Mouse (Mus musculus) hindbrain, embryonic 11.5 days (tissue): Measurements from ENCODE around the gene Nrip1. TPM values are rescaled to one million over a fixed set of nuclear protein-coding genes. Genes with fewer than 3 reads are reported as not detected.
A peak's percentile ranks its signal among the peaks of the same experiment; 100 is the strongest.

Experiments
- ATAC-seq: fragments of 200-750 bp; cut with Nextera tagmentation; 2 replicates; pipeline ENCODE4 v1.8.0; 2017; ENCODE audit warnings: mild to moderate bottlenecking, moderate TSS enrichment, moderate library complexity; ENCODE audit not compliant: low FRiP score
- DNase-seq: peaks from one replicate; pipeline ENCODE4 v3.0.0-alpha.2; 2015; ENCODE audit warnings: low spot score
- H3K27ac ChIP-seq: fragments of 300-500 bp; sonication (generic); 2 replicates; pipeline ENCODE4 v1.5.1; 2014; ENCODE audit warnings: mild to moderate bottlenecking, low read depth, low read length
- H3K27me3 ChIP-seq: fragments of 300-500 bp; sonication (generic); 2 replicates; pipeline ENCODE4 v1.6.1; 2014; ENCODE audit warnings: mild to moderate bottlenecking, low read length, moderate library complexity, mixed read lengths; ENCODE audit not compliant: control insufficient read depth, insufficient read depth
- H3K36me3 ChIP-seq: fragments of 300-500 bp; sonication (generic); 2 replicates; pipeline ENCODE4 v1.6.1; 2014; ENCODE audit warnings: mild to moderate bottlenecking, low read length, moderate library complexity, mixed read lengths; ENCODE audit not compliant: control insufficient read depth, insufficient read depth
- H3K4me1 ChIP-seq: fragments of 300-500 bp; sonication (generic); replicated peaks from 2 replicates; pipeline ENCODE4 v1.6.1; 2014; ENCODE audit warnings: low read length, mixed read lengths; ENCODE audit not compliant: control insufficient read depth, insufficient read depth
- H3K4me2 ChIP-seq: fragments of 300-500 bp; sonication (generic); replicated peaks from 2 replicates; pipeline ENCODE4 v1.6.1; 2014; ENCODE audit warnings: mild to moderate bottlenecking, low read depth, low read length
- H3K4me3 ChIP-seq: fragments of 300-500 bp; sonication (generic); 2 replicates; pipeline ENCODE4 v1.5.1; 2014; ENCODE audit warnings: low read depth, low read length
- H3K9ac ChIP-seq: fragments of 300-500 bp; sonication (generic); 2 replicates; pipeline ENCODE4 v1.6.1; 2014; ENCODE audit warnings: low read depth, low read length
- H3K9me3 ChIP-seq: fragments of 300-500 bp; sonication (generic); 2 replicates; pipeline ENCODE4 v1.6.1; 2016; ENCODE audit warnings: low read length; ENCODE audit not compliant: control insufficient read depth
- WGBS: fragments of 180-500 bp; shearing (Covaris S2); extraction: QIAGEN DNeasy Blood & Tissue Kit; methylation state at CpG from one replicate; pipeline ENCODE4 v1.1.7; 2014; 5-methylcytosine and 5-hydroxymethylcytosine counted together
- polyA plus RNA-seq: library from polyadenylated mRNA; unstranded; fragments of >200 nt; fragmentation: Nextera tagmentation; extraction: Ambion mirVana; gene quantifications from 2 replicates; pipeline ENCODE4 v1.2.1, GENCODE M21; 2014

The Nrip1 gene
- polyA plus RNA-seq, 1 experiment from 2014 or later: 35.5 TPM

DNA sequence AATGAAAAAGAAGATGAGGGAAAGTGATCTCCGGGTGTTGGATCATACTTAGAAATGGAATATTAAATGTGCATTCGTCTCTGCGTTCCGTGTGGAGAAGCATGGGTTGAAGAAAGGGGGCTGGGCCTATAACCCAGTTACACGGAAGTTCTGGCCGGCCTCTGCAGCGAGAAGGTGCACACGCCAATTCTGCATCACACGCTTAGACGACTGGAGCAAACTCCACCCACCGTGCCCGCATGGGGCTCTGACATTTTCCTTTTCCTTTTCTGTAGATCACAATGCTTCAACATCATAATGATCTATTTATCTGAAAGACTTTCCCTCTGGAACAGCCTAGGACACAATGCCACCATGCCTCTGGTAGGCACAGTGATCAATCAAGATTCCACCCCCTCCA lies 16.5 kb downstream of the Nrip1 start:
- no peak overlapping the region for H3K4me2 ChIP-seq
- WGBS: 89% methylated on average over 12 of the region's 12 CpGs
- DNase-seq (no peak), ATAC-seq (no peak)
- no peak overlapping the region for H3K27ac ChIP-seq
- H3K4me1 ChIP-seq: no peaks in the 10 kb centered on the region
- H3K4me3 ChIP-seq: no peak overlapping the region
- H3K36me3 ChIP-seq: no peaks in the 10 kb centered on the region
- no peaks in the 10 kb centered on the region for H3K27me3 ChIP-seq
- H3K9ac ChIP-seq: no peak overlapping the region
- H3K9me3 ChIP-seq: no peaks in the 10 kb centered on the region

GRCm38 (mm10) chr16:76355947-76356550 lies 17.6 kb downstream of the Nrip1 start:
- Histone ChIP-seq H3K36me3 (no peaks in the 10 kb centered on the region), H3K27me3 (no peaks in the 10 kb centered on the region), H3K9me3 (no peaks in the 10 kb centered on the region), H3K4me2 (no peak overlapping the region), H3K9ac (no peak overlapping the region), H3K4me1 (no peaks in the 10 kb centered on the region), H3K4me3 (no peak overlapping the region), H3K27ac (no peak overlapping the region)
- 96% methylated on average over 14 of the region's 14 CpGs for whole genome bisulfite sequencing
- DNase-seq: no peak
- no peak for ATAC-seq

GRCm38 (mm10) chr16:76355267-76355666 lies 18.4 kb downstream of the Nrip1 start:
- no peak overlapping the region for H3K4me2 ChIP-seq

DNA sequence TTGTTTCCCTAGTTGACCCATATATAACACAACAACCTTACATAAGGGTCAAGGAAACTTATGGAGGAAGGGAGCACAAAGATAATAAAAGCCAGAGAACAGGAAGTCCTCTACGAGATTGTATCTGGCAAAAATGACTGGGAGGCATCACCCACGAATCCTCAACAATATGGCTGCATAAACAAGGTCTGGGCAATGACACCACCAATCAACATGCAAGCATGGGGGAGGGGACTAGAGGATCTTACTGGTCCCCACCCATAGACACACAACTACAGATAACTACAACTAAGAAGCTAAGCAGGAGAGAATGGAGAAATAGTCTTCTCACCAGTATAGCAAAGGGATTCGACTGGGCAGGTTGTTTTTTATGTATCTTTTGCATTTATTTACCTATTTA lies 18.8 kb downstream of the Nrip1 start:
- Histone ChIP-seq H3K9me3 (no peaks in the 10 kb centered on the region), H3K36me3 (no peaks in the 10 kb centered on the region), H3K4me1 (no peaks in the 10 kb centered on the region), H3K27ac (no peak overlapping the region), H3K4me3 (no peak overlapping the region), H3K4me2 (no peak overlapping the region), H3K27me3 (no peaks in the 10 kb centered on the region), H3K9ac (no peak overlapping the region)
- ATAC-seq (no peak), DNase-seq (no peak)
- 79% methylated on average over 3 of the region's 3 CpGs for WGBS

More at GRCm38 (mm10) chr16:76355267-76355666, 18.4 kb downstream of the Nrip1 start:
- Histone ChIP-seq H3K9me3 (no peaks in the 10 kb centered on the region), H3K27me3 (no peaks in the 10 kb centered on the region), H3K27ac (no peak overlapping the region), H3K9ac (no peak overlapping the region), H3K4me3 (no peak overlapping the region), H3K4me1 (no peaks in the 10 kb centered on the region), H3K36me3 (no peaks in the 10 kb centered on the region)
- DNase-seq: no peak
- WGBS: 89% methylated on average over 5 of the region's 5 CpGs
- no peak for ATAC-seq

GRCm38 (mm10) chr16:76354289-76354688 lies 19.3 kb downstream of the Nrip1 start:
- H3K27me3 ChIP-seq: no peaks in the 10 kb centered on the region

GRCm38 (mm10) chr16:76350922-76351321 lies 22.7 kb downstream of the Nrip1 start:
- H3K9me3 ChIP-seq: no peaks in the 10 kb centered on the region
- no peaks in the 10 kb centered on the region for H3K4me1 ChIP-seq
- WGBS: 86% methylated on average over 8 of the region's 8 CpGs
- H3K9ac ChIP-seq: no peak overlapping the region
- ATAC-seq: no peak
- no peak for DNase-seq
- H3K4me3 ChIP-seq: no peak overlapping the region
- H3K27ac ChIP-seq: no peak overlapping the region
- H3K36me3 ChIP-seq: no peaks in the 10 kb centered on the region
- no peak overlapping the region for H3K4me2 ChIP-seq
- no peaks in the 10 kb centered on the region for H3K27me3 ChIP-seq

More at GRCm38 (mm10) chr16:76354289-76354688, 19.3 kb downstream of the Nrip1 start:
- WGBS: 82% methylated on average over 7 of the region's 7 CpGs
- ATAC-seq (no peak), DNase-seq (no peak)
- H3K9me3 ChIP-seq: no peaks in the 10 kb centered on the region
- no peak overlapping the region for H3K4me2 ChIP-seq
- no peaks in the 10 kb centered on the region for H3K4me1 ChIP-seq
- no peak overlapping the region for H3K27ac ChIP-seq
- no peak overlapping the region for H3K9ac ChIP-seq
- no peak overlapping the region for H3K4me3 ChIP-seq
- no peaks in the 10 kb centered on the region for H3K36me3 ChIP-seq

DNA sequence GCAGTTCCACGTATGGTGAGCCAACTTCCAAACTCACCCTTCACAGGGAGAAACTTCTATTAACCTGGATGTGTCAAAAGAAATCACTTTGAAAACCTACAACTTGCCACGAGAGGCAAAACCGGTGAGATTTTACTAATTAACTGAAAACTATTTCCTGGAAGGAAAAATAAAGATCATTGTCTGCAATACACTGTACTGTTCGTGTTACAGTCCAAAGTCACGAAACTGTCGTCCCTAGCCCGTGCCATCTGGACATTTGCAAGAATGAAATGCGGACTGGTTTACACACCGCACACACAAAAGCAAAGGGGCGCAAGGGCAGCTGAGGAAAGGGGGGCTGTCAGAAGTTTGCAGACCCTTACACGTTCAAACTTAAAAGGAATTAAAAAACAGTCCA lies 24.6 kb downstream of the Nrip1 start:
- WGBS: 86% methylated on average over 11 of the region's 11 CpGs

DNA sequence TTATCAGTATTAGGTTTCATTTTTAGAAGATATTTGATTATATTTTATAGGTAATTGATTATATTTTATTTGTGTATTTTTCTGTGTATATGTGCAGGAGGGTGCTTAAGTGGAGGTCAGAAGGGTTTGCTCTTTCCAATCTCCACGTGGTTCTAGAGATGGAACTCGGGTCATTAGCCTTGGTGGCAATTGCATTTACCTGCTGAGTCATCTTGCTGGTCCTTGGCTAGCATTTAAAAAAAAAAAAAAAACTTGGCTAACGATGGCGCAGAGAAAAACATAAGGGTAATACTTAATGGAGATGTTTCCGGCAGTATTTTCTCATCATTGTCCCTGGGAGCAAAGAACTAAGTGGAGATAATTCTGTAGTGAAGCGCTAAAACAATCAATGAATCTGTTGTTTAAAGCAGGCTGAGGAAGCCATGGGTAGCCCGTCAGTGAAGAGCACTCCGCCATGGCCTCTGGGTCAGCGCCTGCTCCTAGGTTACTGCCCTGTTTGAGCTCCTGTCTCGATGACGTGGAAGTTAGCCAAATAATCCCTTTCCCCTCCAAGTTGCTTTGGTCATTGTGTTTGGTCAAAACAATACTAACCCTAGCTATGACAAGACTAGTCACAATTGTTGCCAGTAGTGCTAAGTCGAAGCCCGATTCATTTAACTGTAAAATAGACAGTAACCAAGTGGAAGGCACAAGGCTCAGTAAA lies 25.8 kb downstream of the Nrip1 start:
- Histone ChIP-seq H3K36me3 (peaks cover 3% of the 10 kb centered on the region; the same call in 1 of the 2 replicates), H3K4me3 (no peak overlapping the region), H3K9ac (no peak overlapping the region), H3K4me1 (no peaks in the 10 kb centered on the region), H3K27ac (no peak overlapping the region), H3K4me2 (no peak overlapping the region), H3K9me3 (no peaks in the 10 kb centered on the region), H3K27me3 (no peaks in the 10 kb centered on the region)
- DNase-seq (no peak), ATAC-seq (peak; percentile 60; the same call in 1 of the 2 replicates)
- 81% methylated on average over 13 of the region's 13 CpGs for WGBS

More for the DNA sequence above, 24.6 kb downstream of the Nrip1 start:
- H3K9me3 ChIP-seq: no peaks in the 10 kb centered on the region
- H3K36me3 ChIP-seq: no peaks in the 10 kb centered on the region; the same call in 1 of the 2 replicates
- H3K4me2 ChIP-seq: no peak overlapping the region
- no peaks in the 10 kb centered on the region for H3K4me1 ChIP-seq
- DNase-seq (no peak), ATAC-seq (no peak)
- no peak overlapping the region for H3K4me3 ChIP-seq
- no peak overlapping the region for H3K9ac ChIP-seq
- H3K27me3 ChIP-seq: no peaks in the 10 kb centered on the region
- no peak overlapping the region for H3K27ac ChIP-seq

GRCm38 (mm10) chr16:76346371-76346770 lies 27.3 kb downstream of the Nrip1 start:
- no peaks in the 10 kb centered on the region for H3K4me1 ChIP-seq
- no peak overlapping the region for H3K4me3 ChIP-seq
- DNase-seq: no peak
- no peak overlapping the region for H3K9ac ChIP-seq
- H3K4me2 ChIP-seq: no peak overlapping the region
- H3K9me3 ChIP-seq: no peaks in the 10 kb centered on the region
- H3K27ac ChIP-seq: no peak overlapping the region
- no peak for ATAC-seq
- no peaks in the 10 kb centered on the region for H3K27me3 ChIP-seq
- H3K36me3 ChIP-seq: peaks cover 3% of the 10 kb centered on the region; the same call in 1 of the 2 replicates
- 96% methylated on average over 7 of the region's 7 CpGs for WGBS
